Mouse (Mus musculus) spleen, postnatal 36 days (tissue): Measurements from ENCODE around the gene Grid1.

ENCODE experiments used
- DNase-seq, 2 experiments: peaks; one replicate each; pipeline ENCODE4 v3.0.0; 2022; ENCODE audit warnings: low spot score in 2 of 2, mixed read lengths in 1 of 2

The Grid1 gene

DNA sequence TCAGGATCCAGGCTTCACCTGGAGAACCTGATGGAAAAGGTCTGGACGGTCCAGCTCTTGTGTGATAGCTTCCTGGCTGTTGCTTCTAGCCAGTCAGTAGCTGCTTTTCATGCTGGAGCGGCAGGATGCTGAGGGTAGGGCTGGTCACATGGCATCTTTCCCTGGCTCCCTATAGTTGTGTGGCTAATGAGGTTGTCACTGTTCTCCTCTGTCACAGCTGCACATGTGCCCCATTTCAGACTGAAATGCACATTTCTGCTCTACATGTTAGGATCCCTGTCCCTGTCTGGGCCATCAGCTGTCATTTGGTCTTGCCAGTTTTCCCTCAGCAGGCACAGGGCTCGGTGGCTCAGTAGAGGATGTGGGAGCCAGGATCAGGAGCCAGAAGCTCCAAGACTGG is 17.2 kb downstream of the Grid1 start:
- no peak for DNase-seq

DNA sequence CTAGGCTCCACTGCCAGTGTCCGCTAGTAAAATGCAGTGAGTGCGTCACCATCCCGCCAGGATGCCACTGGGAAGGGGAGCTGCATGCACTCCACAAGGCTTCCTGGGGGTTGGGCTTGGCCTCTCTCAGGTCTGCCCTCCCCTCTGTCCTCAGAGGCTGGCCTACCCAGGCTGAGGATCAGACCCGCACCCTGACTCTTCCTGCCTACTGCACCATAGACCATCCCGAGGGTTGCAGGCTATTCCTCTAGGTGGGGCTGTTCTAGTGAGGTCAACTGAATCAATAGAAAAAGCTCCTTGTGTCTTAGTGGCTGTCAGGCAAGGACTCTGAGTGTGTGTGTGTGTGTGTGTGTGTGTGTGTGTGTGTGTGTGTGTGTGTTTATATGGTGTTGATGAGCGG is 19.1 kb downstream of the Grid1 start:
- no peak for DNase-seq

DNA sequence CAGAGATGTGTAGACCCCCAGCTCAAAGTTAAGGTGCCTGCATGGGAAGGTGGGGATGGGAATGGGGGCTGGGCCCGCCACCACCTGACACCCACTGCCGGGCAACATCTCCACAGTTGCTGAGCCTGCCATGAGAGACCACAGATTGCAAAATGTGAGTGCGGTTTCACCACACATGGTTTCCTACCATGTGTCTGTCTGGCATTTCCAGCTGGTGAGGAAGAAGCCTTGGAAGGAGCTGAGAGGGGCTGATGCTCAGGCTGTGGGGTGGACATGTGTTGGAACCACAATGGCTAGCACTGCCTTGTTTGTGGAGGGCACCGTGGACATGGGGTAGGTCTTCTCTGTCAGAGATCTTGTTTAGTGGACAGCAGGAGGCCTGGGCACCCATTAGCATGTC is 20.0 kb downstream of the Grid1 start:
- DNase-seq = no peak

DNA sequence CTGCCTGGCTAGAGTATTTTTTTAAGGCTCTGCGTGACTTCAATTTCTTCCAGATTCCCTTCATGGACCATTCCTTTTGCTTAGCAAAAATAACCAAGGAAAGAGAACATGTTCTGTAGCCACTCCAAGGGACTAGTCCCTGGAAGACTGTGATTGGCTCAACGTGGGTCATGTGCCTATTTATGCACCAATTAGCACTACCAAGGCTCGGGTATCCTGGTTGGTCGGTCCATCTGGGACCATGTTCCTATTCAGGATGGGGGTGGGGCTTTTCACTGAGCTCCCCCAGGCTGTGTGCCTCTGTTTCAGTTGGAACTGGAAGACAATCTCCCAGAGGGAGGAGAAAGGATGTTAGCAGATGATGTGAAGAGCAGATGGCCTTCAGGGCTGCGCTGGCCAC is 23.7 kb downstream of the Grid1 start:
- no peak for DNase-seq

DNA sequence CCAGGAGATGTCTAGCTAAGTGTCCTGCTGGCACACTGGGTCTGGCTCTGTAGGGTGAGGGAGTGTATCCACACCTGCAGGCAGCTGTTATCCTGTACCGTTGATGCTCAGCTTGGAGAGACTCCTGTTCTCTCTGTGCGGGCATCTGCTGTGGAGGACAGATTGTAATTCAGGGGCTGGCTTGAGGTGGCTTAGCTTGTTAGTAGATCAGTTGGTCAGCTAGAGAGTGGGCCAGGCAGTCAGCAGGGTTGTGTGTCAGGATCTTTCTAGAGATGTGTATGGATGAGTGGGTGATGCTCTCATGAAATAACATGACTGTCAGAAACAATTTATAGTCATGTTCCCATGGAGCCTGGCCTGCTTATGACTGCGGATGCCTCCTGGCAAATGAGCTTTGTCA is 24.3 kb downstream of the Grid1 start:
- DNase-seq = no peak

DNA sequence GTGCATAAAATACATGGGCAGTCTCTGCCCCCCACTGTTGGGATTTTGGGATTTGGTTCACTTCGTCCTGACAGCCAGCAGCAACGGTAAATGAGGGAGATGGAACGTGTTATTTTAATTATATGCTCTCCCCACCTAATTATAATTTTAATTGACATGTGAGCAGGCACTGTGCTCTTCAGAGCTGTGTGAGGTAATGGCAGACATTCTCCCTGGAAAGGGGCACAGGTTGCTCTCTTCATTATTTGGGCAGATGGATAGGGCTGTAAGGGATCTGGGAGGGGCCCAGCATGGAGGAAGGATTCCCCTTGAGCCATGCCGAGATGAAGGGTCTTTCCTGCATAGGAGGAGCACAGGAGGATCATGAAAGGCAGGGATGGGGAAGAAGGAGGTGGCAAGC is 26.9 kb downstream of the Grid1 start:
- DNase-seq = no peak

DNA sequence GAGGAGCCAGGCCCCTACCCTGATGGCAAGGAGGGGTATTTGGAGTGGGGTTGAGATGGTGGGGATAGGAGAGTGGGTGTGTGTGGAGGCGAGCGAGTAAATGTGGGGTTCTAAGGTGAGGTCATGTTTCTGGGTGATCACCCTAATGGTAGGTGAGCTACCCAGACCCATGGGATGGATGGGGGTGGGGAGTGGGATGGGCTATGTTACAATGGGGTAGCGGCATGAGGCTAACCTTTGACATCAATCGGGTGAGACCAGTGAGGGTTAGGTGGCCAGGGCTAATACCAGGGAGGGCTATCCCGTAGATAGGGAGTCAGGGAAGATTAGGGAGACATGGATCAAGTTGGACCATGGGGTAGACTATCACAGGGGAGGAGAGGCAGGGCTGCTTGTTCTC is 27.7 kb downstream of the Grid1 start:
- no peak for DNase-seq

DNA sequence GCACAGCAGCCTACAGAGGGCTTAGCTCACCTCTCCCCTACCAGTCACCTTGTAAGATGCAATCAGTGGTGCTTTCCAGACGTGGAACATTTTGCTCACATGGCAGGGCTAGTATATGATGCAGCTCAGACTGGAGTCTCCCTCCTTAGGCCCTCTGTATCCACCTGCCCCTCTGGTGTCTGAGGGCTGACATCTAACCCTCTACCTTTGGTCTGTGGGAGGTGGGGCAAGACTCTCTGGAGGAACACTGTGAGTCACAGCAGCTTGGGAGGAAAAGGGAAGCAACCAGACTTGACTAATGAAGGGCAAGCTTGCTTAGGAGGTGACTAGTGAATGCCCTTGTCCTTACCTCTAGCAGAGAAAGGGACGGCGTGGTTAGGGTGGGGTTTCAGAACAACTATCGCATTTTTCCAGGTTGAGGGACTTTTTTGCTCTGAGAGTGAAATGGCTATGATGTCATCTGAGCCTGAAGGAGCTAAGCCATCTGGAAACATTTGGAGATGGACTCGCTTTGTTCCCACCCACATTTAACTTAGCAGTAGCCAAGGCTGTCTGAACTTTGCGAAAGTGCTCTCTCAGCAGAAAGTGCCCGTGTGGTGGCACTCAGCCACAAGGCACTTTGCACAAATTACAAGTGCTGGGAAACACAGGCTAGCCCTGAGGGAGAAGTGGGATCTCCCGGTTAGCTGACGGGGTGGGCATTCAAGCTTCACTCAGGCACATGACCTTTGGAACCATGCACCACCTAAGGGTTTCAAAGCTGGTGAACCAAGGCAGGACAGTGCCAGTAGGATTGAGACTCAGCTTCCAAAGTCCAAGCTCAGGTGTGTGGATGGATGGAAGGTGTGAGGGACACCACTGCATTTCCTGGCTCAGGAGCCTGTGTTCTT is 41.2 kb downstream of the Grid1 start:
- DNase-seq = no peak

DNA sequence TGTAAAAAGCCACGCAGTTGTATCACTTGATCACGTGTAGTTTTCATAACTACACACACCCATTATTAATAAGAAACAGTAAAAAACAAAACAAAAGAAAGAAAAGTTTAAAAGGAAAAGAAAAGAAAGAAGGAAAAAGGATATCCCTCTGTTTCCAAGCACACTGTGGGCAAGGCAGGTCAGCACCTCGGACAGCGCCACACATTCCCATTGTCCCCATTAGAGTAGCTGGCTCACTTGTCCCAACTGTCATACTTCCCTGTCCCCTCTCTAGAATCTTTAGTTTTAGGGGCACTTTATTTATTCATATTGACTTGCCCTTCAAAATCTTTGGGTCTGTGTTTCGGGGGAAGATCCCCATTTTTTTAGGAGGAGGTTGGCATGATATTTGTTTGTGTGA is 47.4 kb downstream of the Grid1 start:
- no peak for DNase-seq

DNA sequence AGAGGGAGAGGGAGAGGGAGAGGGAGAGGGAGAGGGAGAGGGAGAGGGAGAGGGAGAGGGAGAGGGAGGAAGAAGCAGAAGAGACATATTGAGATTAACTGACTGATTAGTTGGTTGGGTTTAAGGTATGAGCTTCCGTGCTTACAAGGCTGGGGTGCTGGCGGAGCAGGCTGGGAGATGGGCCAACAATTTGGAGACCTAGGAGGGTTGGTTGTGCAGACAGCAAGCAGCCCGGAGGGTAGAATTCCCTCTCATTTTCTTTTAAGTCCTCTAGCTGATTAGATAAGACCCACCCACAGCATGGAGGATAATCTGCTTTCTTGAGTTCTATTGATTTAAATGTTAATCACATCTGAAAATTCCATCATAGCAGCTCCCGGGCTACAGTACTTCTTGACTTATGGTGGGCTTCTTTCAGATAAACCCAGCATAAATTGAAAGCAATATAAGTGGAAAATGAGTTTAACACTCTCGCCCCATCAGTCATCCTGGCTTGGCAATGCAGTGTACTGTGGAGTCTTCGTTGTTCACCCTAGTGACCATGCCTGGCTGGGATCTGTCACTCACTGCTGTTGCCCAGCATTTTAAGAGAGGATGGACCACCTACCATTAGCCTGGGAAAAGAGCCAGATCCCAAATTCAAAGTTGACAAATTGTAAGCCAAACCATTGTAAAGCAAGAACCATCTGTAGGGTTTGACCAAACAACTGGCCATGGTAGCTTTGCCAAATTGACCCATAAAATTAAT is 48.8 kb downstream of the Grid1 start:
- no peak for DNase-seq

DNA sequence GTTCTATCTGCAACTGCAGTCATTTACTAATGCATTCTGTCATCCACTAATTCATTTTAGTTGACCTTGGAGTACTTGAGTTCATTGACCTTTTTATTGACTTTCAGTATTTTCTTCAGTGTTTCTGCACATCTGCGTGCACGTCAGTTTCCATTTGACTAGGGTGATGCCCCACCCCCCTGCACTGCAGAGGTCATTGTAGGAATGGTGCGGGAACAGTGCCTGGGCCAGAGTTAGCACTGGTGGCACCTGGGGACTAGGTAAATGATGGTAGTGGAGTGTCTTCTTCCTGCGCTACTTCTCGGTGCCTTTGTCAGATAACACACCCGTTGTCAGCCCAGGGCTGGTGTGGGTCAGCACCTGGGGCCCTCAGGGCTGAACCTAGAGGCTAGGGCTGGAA is 60.1 kb downstream of the Grid1 start:
- DNase-seq = no peak

DNA sequence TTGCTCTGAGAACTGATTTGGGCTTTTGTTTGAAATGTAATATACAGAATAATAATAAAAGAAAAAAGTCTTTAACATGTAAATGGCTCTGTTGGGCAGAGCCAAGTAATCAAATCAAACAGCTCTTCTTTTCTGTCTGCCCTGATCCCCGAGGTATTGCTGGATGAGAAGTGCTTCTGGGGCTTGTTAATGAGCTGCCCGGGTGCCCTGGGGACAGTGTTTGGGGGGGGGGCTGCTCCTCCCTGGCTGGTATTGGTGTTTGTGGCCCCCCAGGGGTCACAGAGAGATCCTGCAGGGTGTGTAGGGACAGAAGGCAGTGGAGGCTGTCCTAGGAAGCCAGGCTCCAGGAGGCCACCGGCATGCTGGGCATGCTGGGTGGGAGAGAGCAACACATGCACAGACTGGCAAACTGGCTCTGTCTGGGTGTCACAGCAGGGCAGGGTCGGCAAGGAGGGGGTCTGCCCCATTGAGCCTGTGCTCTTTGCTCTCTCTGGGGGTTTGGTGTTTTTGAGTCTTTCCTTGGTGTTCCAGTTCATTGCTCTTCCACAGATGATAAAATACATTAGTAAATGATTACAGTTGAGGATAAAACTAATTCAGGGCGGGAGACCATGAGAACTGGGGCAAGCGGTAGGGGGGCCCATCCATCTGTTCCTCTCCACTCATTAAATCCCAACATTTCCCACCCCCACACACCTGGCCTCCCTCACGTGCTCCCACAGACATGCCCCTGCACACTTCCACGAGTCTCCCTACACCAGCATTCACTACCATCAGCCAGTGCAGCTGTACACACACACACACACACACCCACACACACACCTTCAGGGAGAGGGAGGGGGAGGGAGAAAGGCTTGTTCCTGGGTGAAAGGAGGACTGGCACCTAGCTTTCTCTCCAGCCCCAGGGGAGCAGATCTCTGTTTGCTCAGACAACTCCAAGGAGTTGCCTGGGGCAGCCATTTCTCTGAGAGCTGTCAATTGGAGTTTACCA is 60.8 kb downstream of the Grid1 start:
- no peak for DNase-seq

DNA sequence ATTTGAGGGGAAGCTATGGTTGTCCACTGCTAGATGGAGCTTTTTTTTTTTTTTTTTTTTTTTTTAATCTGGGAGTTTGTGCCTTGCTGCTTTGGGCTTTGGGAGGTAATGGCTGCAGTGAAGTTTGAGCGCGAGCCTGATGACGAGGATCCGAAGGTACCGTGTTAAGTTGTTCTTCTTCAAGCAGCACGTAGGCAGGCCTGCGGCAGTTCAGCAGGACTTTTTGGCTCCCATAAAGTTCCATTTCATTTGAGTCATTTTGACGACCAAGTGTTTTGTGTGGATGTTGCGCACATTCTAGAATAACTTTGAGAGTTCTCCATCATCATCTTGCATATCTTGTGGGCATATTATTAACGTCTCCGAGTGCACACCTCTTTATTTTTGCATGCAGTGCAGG is 64.3 kb downstream of the Grid1 start:
- no peak for DNase-seq

DNA sequence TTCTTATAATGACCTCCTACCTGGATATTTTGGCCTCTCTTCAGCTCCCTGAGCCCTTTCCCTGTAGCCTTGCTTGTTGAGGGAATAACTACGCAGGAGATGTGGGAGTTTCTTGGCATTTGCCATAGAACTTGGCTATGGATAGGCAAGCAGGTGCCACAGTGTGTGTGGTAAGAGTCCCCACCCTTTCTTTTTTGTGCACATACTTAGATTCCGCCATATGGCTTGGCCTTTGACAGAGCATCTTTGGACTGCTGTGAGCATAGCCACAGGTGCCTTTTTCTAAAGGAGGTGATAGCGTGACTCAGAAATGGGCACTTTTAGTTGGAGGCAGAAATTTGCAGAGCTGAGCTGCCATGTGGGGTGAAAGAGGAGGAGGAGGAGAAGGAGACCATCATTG is 64.7 kb downstream of the Grid1 start:
- DNase-seq = no peak

DNA sequence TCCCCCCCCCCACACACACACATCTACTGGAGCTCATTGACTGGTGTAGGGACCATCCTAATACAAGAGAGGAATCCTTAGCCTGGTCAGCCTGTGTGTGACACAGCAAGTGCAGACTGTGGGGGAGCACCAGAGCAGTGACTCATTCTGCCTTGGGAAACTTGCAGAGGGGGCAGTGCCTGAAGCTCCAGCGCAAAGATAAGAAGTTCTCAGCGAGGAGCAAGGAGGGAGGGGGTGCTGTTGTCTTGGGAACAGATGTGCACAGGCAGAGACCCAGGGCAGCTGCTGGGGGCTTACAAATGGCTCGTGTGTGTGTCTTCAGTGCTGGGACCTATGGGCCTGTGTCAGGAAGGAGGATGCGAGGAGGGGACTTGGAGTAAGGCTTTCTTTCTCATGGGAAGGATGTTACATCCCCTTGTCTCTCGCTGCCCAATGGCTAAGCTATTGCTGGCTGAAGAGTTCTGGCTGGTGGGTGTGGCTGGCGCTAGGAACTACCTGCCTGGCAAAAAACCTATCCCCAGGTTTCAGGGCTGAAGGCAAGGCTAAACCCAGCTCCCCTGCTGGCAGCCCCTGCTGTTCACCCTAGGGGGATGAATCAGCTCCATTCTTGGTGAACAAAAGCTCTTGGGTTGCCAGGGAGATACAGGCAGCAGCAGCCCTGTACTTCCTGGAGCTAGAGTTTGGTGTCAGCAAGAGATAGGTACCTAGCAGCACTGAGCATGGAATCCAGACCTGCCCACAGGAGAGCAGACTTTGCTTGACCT is 72.0 kb downstream of the Grid1 start:
- no peak for DNase-seq

DNA sequence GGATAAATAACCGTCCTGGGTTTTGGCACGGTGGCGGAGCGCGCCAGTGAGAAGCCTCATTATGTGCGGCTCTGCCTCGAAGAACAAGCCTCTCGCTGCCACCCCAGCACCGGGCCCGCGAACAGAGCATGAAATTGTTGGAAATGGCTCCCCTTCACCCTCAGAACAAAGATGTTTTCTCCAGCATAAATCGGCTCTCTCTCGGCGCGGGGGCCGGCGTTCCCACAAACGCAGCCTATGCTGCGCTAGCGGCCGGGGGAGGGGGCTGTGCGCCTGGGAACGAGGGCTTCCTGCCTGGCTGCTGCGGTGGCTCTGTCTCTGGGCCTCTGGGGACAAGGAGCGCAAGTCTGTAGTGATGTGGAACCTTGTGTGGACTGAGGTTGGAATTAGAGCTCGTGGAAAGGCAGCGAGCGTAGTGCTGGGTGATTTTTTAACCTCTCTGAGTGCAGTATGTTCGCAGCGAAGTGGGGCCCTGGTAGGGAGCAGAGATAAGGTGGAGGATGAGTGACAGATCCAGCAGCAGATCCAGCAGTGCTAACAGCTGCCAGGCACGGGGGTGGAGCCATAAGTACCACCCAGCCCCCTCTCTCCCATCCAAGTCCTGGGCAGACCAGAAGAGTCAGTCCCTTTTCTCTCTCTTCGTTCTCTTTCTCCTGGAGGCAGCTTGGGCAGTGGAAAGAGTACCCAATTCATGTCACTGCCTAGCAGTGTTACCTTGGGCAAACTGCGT is 76.5 kb downstream of the Grid1 start:
- DNase-seq = no peak

DNA sequence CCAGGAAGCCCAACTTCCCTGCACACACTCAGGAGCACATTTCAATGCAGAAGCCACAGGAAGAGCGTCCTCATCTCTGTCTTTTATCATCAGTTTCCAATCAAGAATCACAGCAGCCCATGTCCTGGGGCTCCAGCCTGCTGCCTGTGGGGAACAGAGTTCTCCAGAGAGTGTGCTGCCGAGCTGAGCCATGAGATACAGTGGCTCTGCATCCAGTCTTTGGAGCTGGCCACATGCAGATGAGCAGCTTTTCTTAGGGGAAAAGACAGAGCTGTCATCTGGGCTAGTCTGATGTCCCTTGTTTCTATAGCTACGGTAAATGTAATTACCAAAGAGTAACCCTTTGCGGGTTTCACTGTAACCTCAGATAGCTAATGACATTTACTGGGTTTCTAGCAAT is 83.9 kb downstream of the Grid1 start:
- no peak for DNase-seq

DNA sequence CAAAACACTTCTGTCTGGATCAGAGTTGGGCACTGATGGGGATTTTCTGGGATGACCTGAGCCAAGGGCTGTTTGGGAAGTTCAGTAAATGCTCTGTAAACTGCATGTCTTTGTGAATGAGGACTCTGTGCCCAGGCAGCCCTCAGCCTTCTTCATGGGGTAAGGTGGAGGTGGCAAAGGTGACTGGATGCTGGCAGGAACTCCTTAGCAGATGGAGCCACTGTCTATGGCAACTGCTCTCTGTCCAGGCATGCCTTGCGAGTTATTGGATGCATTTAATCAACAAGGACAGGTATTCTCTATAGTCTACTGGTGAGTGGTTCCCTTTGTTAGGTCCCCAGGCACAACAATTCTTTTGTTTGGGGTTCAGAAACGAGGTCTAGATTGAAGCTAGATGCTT is 85.8 kb downstream of the Grid1 start:
- no peak for DNase-seq

DNA sequence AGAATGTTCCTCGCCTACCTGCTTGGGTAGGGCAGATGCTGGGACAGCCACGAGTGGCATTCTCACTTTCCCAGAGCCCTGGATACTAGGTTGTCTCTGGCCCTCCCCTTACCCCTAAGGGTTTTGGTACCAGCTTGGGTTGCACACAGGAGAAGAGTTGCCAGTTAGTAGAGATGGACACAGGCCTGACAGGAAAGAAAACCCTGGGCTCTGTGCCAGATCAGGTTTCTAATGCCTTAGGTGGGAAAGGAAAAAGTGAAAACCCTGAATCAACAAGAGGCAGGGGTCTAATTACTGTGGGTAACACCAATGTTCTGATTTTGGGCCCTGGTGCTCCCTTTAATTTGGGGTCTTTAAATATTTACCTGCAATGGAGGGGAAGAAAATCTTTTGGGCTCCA is 88.5 kb downstream of the Grid1 start:
- DNase-seq = no peak

DNA sequence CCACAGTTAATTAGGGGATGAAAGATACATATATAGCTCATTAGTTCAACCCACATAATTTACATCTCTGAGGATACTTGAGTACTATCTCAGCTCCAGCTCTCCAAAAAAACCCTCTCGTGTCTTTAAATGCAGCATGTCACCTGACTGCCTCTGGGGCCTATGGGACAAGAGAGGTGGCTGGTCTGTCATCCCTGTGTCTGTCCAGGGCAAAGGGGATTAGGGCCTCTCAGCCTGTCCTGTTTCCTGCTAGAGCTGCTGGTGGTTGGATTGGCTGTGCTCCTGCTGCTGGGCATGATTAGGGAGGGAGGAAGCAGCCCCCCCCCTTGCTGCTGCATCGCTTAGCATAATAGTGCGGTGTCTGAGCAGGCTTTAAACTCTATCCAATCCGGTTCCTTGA is 88.9 kb downstream of the Grid1 start:
- no peak for DNase-seq

DNA sequence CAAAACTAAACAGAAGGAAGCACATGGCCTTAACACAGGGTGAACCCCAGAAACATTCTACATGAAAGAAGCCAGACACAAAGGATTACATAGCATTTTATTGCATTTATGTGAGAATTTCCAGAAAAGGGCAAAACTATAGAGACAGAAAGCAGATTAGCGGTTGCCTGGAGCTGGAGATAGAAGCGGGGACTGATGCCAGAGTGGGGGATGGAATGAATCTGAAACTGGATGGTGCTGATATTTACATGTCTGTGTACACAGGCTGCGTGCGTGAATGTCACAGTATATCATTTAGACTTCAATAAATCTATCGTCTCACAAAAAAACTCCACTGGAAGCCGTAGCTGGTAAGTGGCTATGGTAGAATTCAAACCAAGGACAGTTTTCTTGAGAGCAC is 96.4 kb downstream of the Grid1 start:
- no peak for DNase-seq
